Mouse (Mus musculus) limb, embryonic 15.5 days (tissue): ENCODE results near the gene Cped1. TPM values are rescaled to one million over a fixed set of nuclear protein-coding genes. Genes with fewer than 3 reads are reported as not detected.

Experiments used
- ATAC-seq: fragments of 200-750 bp; cut with Nextera tagmentation; 2 replicates; pipeline ENCODE4 v1.8.0; 2017; ENCODE audit warnings: low read depth, moderate TSS enrichment; ENCODE audit not compliant: insufficient number of reproducible peaks, low FRiP score, low TSS enrichment
- H3K27ac ChIP-seq: fragments of 300-500 bp; sonication (generic); 2 replicates; pipeline ENCODE4 v1.5.1; 2015; ENCODE audit warnings: moderate library complexity, mild to moderate bottlenecking, inconsistent platforms
- H3K27me3 ChIP-seq: fragments of 300-500 bp; sonication (generic); 2 replicates; pipeline ENCODE4 v1.6.1; 2015; ENCODE audit warnings: inconsistent platforms
- H3K36me3 ChIP-seq: fragments of 300-500 bp; sonication (generic); 2 replicates; pipeline ENCODE4 v1.6.1; 2015; ENCODE audit warnings: inconsistent platforms
- H3K4me1 ChIP-seq: fragments of 300-500 bp; sonication (generic); 2 replicates; pipeline ENCODE4 v1.6.1; 2015; ENCODE audit warnings: inconsistent platforms
- H3K4me2 ChIP-seq: fragments of 300-500 bp; sonication (generic); 2 replicates; pipeline ENCODE4 v1.6.1; 2015; ENCODE audit warnings: mild to moderate bottlenecking, inconsistent platforms
- H3K4me3 ChIP-seq: fragments of 300-500 bp; sonication (generic); 2 replicates; pipeline ENCODE4 v1.5.1; 2015; ENCODE audit warnings: mild to moderate bottlenecking, inconsistent platforms
- H3K9ac ChIP-seq: fragments of 300-500 bp; sonication (generic); 2 replicates; pipeline ENCODE4 v1.6.1; 2015; ENCODE audit warnings: inconsistent platforms
- H3K9me3 ChIP-seq: fragments of 300-500 bp; sonication (generic); 2 replicates; pipeline ENCODE4 v1.6.1; 2016; ENCODE audit warnings: inconsistent platforms
- WGBS: fragments of 180-500 bp; shearing (Covaris S2); methylation state at CpG from one replicate; pipeline ENCODE4 v1.1.7; 2015; 5-methylcytosine and 5-hydroxymethylcytosine counted together
- polyA plus RNA-seq: library from polyadenylated mRNA; unstranded; fragments of >200 nt; fragmentation: Nextera tagmentation; extraction: Ambion mirVana; gene quantifications from 2 replicates; pipeline ENCODE4 v1.2.1, GENCODE M21; 2015

Cped1 gene
- polyA plus RNA-seq: 42.0 and 43.1 TPM in 2 replicates

DNA sequence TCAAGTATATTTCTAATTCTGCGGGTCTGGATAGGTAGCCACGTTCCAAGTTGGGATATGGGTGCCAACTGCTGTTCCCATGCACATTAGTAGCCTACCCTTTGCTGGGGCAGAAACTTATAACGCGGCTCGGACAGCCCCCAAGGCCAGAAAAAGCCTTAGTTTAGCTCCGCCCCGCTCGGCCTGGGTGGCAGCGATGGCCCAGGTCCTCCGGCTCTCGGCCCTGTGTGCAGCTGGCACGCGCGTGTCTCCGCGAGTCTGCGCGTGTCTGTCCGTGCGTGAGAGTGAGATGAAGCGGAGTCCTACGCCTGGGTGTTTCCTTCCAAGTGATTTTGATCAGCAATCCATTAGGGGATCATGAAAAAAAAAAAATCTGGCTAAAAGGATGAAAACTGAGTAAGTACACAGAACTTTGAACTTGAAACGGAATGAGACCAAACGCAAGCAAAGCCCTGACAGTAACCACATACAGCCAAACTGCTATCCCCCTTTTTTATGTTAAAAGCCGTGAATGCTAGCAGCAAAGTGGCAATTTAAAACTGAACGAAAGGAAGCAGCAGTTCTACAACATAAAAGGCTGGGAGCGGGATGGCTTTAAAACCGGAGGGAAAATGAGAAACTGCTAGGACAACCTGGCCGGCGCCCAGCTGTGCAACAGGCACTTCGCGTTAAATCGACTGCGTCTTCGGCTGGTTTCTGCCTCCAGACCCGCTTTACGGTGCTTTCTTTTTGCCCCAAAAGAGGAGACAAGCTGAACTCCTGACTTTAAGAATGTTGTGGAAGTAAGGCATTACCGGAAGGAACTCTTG is at the start of gene Cped1:
Gene Cped1, plus strand, starts transcription at position 185 of the 809 bp plus-strand sequence.
- Histone ChIP-seq H3K36me3 (no peaks in the 10 kb centered on the region), H3K27ac (peak within 1 kb of the TSS; percentile 91), H3K4me2 (peak within 1 kb of the TSS; percentile 71), H3K9me3 (no peaks in the 10 kb centered on the region), H3K4me1 (peaks cover 5% of the 10 kb centered on the region; the same call in 1 of the 2 replicates), H3K9ac (peak within 1 kb of the TSS; percentile 61), H3K4me3 (peak within 1 kb of the TSS; percentile 52), H3K27me3 (no peaks in the 10 kb centered on the region)
- ATAC-seq: 0 out of 2 replicates have a peak, but pooled peaks have one; percentile 69
- WGBS: under 1% methylated on average over 38 of the region's 38 CpGs

DNA sequence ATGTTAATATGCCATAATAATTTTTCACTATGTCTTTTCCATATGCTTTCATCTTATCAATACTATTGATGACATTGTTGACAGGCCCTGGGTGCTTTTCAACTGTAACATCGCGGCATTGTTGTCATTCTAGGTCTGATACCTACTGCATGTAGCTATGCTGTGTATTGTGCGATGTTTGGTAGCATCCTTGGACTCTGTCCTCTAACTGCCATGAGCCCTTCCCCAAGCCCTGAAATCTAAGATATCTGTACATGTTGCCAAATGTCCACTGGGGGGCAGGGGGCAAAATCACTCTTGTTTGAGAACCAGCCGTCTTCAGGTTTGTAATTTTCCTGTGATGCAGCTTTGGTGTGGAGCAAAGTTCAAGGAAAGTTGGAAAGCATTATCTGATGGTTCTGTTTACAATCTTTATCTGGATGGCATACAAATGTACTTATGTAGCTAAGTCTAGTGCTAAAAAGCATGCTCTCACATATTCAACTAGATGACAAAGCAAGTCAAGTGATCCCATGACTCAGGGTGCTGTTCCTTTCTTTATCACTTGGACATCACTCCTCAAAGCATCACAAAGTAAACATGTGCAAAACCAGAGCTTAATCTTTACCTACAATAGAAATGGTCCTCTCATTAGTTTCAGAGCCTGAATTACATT is 47.6 kb upstream of the Cped1 start:
- no peaks in the 10 kb centered on the region for H3K4me1 ChIP-seq
- no peak overlapping the region for H3K27ac ChIP-seq
- no peak overlapping the region for H3K4me3 ChIP-seq
- no peaks in the 10 kb centered on the region for H3K27me3 ChIP-seq
- no peak overlapping the region for H3K4me2 ChIP-seq
- no peak overlapping the region for H3K9ac ChIP-seq
- no peaks in the 10 kb centered on the region for H3K9me3 ChIP-seq
- no peaks in the 10 kb centered on the region for H3K36me3 ChIP-seq
- no peak for ATAC-seq
- WGBS: 79% methylated on average over 4 of the region's 4 CpGs

DNA sequence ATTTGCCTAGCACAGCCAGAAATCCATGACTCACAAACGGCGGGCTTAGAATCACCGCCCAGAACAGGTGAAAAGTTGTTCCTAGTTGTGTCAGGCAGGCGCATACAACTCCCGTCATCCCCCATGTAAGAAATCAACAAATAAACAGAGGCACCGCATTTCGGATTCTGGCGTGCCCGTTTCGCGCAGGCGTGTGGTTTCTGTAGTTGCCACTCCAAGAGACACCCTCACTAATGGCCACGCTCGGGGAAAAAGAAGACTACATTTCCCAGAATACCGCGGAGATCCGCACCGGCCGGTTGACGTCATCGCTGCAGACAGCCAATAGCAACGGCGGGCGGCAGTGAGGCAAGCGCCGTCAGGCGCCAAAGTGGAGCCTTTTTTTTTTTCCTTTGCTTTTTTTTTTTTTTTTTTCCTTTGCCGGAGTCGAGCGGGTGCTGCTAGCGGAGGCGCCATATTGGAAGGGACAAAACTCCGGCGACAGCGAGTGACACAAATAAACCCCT is 36.4 kb upstream of the Cped1 start, which contains the start of gene Ing3:
Gene Ing3, plus strand, starts transcription at position 346 of the 506 bp plus-strand sequence.
- no peaks in the 10 kb centered on the region for H3K9me3 ChIP-seq
- peaks cover 8% of the 10 kb centered on the region for H3K4me1 ChIP-seq
- H3K27me3 ChIP-seq: no peaks in the 10 kb centered on the region
- peaks cover 9% of the 10 kb centered on the region for H3K36me3 ChIP-seq
- H3K4me3 ChIP-seq: peak within 1 kb of the TSS; percentile 81
- peak within 1 kb of the TSS; percentile 98 for H3K27ac ChIP-seq
- peak within 1 kb of the TSS; percentile 68 for H3K4me2 ChIP-seq
- H3K9ac ChIP-seq: peak within 1 kb of the TSS; percentile 58
- ATAC-seq: peak; percentile 99
- under 1% methylated on average over 35 of the region's 35 CpGs for WGBS

DNA sequence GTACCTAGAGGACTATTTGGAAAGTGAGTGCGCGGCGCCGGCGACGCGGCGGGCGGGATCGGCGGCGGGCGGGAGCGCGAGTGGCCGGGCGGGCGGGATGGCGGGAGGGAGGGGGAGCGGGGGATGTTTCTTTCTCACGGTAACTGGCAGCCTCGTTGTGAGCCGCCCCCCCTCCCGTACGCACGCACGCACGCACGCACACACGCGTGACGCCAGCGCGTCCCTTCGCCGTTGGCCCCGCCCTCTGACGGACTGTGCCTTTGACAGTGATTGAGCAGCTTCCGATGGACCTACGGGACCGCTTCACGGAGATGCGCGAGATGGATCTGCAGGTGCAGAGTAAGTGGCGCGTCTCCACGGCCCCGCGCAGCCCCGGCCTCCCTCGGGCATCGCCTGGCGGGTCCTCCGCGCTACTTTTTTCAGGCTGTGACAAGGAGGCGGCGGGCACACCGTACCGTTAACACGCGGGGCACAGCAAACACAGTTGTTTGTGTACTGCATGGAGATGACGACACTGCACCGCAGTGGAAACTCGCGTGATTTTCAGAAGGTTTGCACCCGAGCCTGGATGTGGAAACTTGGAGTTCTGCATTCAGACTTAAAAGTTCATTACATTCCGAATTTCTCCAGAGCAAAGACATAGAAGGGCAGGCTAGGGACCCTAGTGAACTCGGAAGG is 35.8 kb upstream of the Cped1 start:
- under 1% methylated on average over 59 of the region's 68 CpGs for WGBS
- Histone ChIP-seq H3K4me2 (peak overlapping the region; percentile 68), H3K4me1 (peaks cover 8% of the 10 kb centered on the region), H3K27ac (peak overlapping the region; percentile 98), H3K4me3 (peak overlapping the region; percentile 81), H3K9me3 (no peaks in the 10 kb centered on the region), H3K36me3 (peaks cover 14% of the 10 kb centered on the region), H3K27me3 (no peaks in the 10 kb centered on the region), H3K9ac (peak overlapping the region; percentile 58)
- peak; percentile 93 for ATAC-seq

DNA sequence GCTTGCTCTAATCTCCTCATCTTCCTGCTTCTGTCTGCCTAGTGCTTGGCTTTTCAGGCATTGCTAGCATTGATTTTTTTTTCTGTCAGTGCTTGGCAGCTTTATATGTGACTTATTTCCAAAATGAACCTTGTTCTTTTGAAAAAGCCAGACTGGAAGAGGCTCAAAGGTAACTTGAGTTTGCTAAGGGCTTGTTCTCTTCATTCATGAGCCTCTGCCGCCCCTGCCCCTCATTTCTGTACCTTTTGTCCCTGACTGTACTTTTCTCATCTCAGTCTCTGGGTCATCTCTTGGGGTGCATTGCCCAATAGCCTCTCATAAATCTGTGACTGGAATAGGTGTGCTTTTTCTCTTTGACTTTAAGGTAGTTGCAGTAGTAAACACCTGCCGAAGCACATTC is 35.0 kb upstream of the Cped1 start:
- H3K4me1 ChIP-seq: peaks cover 8% of the 10 kb centered on the region
- H3K27ac ChIP-seq: peak overlapping the region; percentile 98; the same call in 1 of the 2 replicates
- H3K9ac ChIP-seq: peak overlapping the region; percentile 53
- no peaks in the 10 kb centered on the region for H3K9me3 ChIP-seq
- ATAC-seq: no peak
- peaks cover 21% of the 10 kb centered on the region for H3K36me3 ChIP-seq
- H3K4me3 ChIP-seq: peak overlapping the region; percentile 81
- H3K4me2 ChIP-seq: peak overlapping the region; percentile 68
- H3K27me3 ChIP-seq: no peaks in the 10 kb centered on the region
- 81% methylated on average over 2 of the region's 2 CpGs for WGBS

DNA sequence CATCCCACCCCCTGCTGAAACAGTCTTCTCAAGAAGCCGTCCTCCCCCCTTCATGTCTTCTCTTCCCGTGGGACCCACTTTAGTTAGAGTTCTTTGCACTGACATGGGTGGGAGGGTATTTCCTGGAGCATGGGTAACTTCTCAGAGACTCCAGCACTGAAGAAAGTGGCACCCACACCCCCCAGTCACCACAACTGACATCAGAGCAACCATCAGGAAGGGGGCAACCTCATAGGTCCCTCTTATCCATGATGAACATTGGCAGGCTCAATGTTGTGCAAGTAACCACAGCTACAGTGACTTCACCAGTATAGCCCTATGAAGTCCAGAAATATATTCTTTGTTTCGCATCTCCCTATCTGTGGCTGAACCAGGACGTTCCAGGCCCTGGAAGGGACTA is 30.2 kb upstream of the Cped1 start:
- 90% methylated on average over 4 of the region's 4 CpGs for WGBS
- no peak for ATAC-seq
- Histone ChIP-seq H3K36me3 (peaks cover 41% of the 10 kb centered on the region), H3K4me3 (no peak overlapping the region), H3K27ac (no peak overlapping the region), H3K4me1 (peaks cover 5% of the 10 kb centered on the region), H3K9ac (no peak overlapping the region), H3K4me2 (no peak overlapping the region), H3K9me3 (no peaks in the 10 kb centered on the region), H3K27me3 (no peaks in the 10 kb centered on the region)

DNA sequence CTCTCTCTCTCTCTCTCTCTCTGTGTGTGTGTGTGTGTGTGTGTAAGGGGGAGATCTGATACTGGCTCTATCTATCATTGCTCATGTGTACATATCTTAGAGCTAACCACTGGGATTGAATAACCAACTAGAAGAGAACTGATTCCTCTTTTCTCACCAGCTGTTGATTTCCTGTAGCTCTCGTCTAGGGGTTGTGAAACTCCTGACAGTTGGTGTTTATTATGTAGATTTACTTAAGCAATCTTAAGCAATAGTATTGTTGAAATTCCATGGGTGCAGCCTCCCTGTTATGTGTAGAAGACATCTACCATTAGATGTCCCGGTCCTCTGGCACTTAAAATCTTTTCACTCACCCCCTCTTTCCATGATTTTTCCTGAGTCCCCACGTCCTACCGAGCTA is 26.8 kb upstream of the Cped1 start:
- Histone ChIP-seq H3K4me2 (no peak overlapping the region), H3K9ac (no peak overlapping the region), H3K4me1 (no peaks in the 10 kb centered on the region), H3K27me3 (no peaks in the 10 kb centered on the region), H3K4me3 (no peak overlapping the region), H3K9me3 (no peaks in the 10 kb centered on the region), H3K36me3 (peaks cover 43% of the 10 kb centered on the region), H3K27ac (no peak overlapping the region)
- 81% methylated on average over 4 of the region's 4 CpGs for WGBS
- no peak for ATAC-seq

DNA sequence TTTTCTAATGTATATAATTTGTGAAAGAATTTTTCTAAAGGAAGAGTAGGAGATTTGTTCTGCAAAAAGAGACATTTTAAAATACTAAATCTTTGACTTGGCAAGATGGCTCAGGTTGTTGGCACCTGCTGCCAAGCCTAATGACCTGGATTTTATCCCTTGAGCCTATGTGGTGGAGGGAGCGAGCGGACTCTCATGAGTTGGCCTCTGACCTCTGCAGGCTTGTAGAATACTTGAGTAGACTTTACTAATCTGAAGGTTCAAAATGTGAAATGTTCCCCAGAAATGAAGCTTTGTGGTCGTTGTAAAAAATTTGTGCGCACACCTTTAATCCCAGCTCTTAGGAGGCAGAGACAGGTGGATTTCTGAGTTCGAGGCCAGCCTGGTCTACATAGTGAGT is 25.8 kb upstream of the Cped1 start:
- Histone ChIP-seq H3K9me3 (no peaks in the 10 kb centered on the region), H3K9ac (no peak overlapping the region), H3K36me3 (peaks cover 38% of the 10 kb centered on the region), H3K4me3 (no peak overlapping the region), H3K4me2 (no peak overlapping the region), H3K27ac (no peak overlapping the region), H3K4me1 (no peaks in the 10 kb centered on the region), H3K27me3 (no peaks in the 10 kb centered on the region)
- no peak for ATAC-seq
- WGBS: 93% methylated on average over 5 of the region's 5 CpGs

DNA sequence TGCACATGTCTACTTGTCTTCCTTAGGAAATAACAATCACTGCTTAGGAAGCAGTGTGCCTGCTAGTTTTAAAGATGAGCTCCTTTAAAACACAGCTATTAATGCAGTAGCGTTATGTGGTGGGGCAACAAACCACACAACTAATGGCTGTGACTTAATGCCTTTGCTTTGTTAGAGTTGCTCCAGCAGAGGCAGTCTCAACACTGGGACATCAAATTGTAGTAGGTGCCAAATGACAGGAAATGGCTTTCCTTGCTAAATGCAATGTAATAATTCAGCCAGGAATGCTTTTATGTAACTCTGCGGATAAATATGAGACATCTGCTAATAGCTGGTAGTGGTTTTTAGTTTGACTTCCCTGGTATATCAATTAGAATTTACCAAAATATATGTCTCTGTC is 8.2 kb upstream of the Cped1 start:
- Histone ChIP-seq H3K36me3 (peaks cover 19% of the 10 kb centered on the region), H3K9me3 (no peaks in the 10 kb centered on the region), H3K4me2 (no peak overlapping the region), H3K27me3 (no peaks in the 10 kb centered on the region), H3K4me1 (no peaks in the 10 kb centered on the region), H3K27ac (no peak overlapping the region), H3K4me3 (no peak overlapping the region), H3K9ac (no peak overlapping the region)
- 60% methylated on average over 2 of the region's 2 CpGs for WGBS
- no peak for ATAC-seq

DNA sequence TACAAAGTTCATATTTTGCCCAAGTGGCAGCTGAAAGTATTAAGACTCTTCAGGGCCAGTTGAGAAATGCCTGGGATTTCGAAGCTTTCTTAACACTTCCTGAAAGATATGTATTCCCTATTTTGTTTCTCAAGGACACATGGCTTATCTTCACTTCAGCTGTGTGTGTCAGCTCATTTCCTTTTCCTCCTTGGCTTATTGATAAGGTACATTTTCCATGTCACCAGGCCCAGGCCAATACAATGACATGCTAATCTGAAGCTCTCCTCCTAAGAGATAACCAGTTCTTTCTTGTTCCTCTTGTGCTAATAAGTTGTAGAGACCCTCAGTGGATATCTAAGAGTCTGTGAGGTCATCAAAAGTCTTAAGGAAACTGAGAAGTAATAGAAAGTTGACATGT is 4.6 kb upstream of the Cped1 start:
- no peak overlapping the region for H3K4me2 ChIP-seq
- H3K4me3 ChIP-seq: no peak overlapping the region
- no peak overlapping the region for H3K27ac ChIP-seq
- no peak overlapping the region for H3K9ac ChIP-seq
- no peak for ATAC-seq
- WGBS: 78% methylated on average over 1 of the region's 1 CpGs
- H3K27me3 ChIP-seq: no peaks in the 10 kb centered on the region
- H3K36me3 ChIP-seq: no peaks in the 10 kb centered on the region
- H3K4me1 ChIP-seq: no peaks in the 10 kb centered on the region
- H3K9me3 ChIP-seq: no peaks in the 10 kb centered on the region

DNA sequence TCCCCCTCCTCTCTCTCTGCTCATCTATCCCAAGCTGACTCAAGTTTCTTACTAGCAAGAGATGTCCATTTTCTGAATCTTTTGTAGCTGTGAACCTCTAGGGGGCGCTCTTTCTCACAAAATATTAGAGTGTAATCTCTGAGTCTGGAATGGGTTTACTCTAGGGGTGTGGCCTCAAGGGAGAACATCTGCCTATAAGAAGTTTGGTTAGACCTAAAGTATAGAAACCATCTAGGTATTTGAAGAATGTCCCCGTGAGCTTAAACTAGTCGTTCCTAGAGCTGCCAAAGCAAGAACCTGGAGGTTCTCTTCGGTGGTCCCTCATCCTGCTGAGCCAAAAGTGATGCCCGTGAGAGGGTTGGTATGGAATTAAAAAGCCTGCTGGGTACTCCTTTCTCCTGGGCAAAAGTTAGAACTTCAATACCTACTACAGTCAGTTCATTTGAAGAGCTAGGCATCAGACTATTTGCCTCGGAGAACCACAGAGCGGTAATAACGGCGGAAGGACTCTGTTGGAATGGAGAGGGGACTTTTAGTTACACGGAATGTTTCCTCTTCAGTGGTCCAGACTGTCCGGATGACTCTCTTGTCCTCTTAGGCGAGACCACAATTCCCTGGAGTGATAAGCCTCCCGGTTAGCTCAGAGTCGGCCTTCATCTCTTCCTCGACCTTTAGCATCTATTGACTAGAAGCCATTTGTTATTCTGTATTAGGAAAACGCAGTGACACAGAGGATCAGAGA is 555 bp upstream of the Cped1 start:
- Histone ChIP-seq H3K27ac (peak overlapping the region; percentile 91), H3K9me3 (no peaks in the 10 kb centered on the region), H3K4me3 (peak overlapping the region; percentile 52), H3K36me3 (no peaks in the 10 kb centered on the region), H3K27me3 (no peaks in the 10 kb centered on the region), H3K9ac (peak overlapping the region; percentile 61), H3K4me1 (peaks cover 3% of the 10 kb centered on the region; the same call in 1 of the 2 replicates), H3K4me2 (peak overlapping the region; percentile 71)
- 4% methylated on average over 16 of the region's 16 CpGs for WGBS
- ATAC-seq: peak; percentile 67; the same call in 1 of the 2 replicates
